ENCODE assay signal across 15 mouse cellular contexts in genomic region chr1:180257446-180257845, GRCm38 (mm10). TPM values are rescaled to one million over a fixed set of nuclear protein-coding genes. Genes with fewer than 3 reads are reported as not detected.
DNase-seq lines count a peak whose midpoint lies in the region; ATAC-seq and TF ChIP-seq lines count a peak whose summit lies in the region.
"Had no signal": no experiment of that assay in that cellular context is flagged by ENCODE, and none has a peak within 500 bp of the region (broad histone marks: within the 10 kb centered on the region; RNA-seq: fewer than 3 reads in every experiment).

No protein-coding gene starts in this region.

- no peak for ATAC-seq in liver, embryonic 14.5 days (ENCODE audit: insufficient read depth)
- no peak for ATAC-seq in midbrain, embryonic 11.5 days (ENCODE audit: low FRiP score)

- no peak for TF ChIP-seq EP300 in liver, embryonic 14.5 days (IDR thresholded peaks at IDR 0.05; ENCODE audit: low read depth)

- no peaks in the 10 kb centered on the region for H3K36me3 ChIP-seq in liver, embryonic 14.5 days (replicated peaks; ENCODE audit: control insufficient read depth, insufficient read depth, low read depth)
- H3K36me3 ChIP-seq in midbrain, embryonic 11.5 days (ENCODE audit: control insufficient read depth, insufficient read depth, low read length): no peaks in the 10 kb centered on the region
- H3K36me3 ChIP-seq: embryonic facial prominence, embryonic 12.5 days; forebrain, embryonic 12.5 days; heart, embryonic 13.5 days; hindbrain, embryonic 15.5 days had no signal

- no peak for TF ChIP-seq POLR2A in cerebellum, adult 2 months (IDR thresholded peaks at IDR 0.05; ENCODE audit: borderline replicate concordance, insufficient read depth, low read length)

- H3K9me3 ChIP-seq in liver, embryonic 14.5 days (ENCODE audit: control insufficient read depth, low read length): no peaks in the 10 kb centered on the region
- H3K9me3 ChIP-seq in midbrain, embryonic 11.5 days (ENCODE audit: control insufficient read depth, low read length): no peaks in the 10 kb centered on the region
- H3K9me3 ChIP-seq: embryonic facial prominence, embryonic 12.5 days; forebrain, embryonic 12.5 days; heart, embryonic 13.5 days; hindbrain, embryonic 15.5 days had no signal

- WGBS in cerebellum, adult 2 months: 93% methylated on average over 6 of the region's 6 CpGs
- WGBS in liver, embryonic 14.5 days (ENCODE audit: insufficient replicate concordance): 68% methylated on average over 6 of the region's 6 CpGs
- WGBS in midbrain, embryonic 11.5 days: 88% methylated on average over 6 of the region's 6 CpGs

- H3K4me1 ChIP-seq in cerebellum, adult 2 months (ENCODE audit: control insufficient read depth, insufficient read depth, low read length): no peaks in the 10 kb centered on the region
- H3K4me1 ChIP-seq in liver, embryonic 14.5 days (replicated peaks; ENCODE audit: control insufficient read depth in 2 of 2, insufficient read depth in 2 of 2, low read length in 1 of 2): peaks cover 62 to 69% of the 10 kb centered on the region in 2 experiments
- peaks cover 2% of the 10 kb centered on the region for H3K4me1 ChIP-seq in midbrain, embryonic 11.5 days (ENCODE audit: control insufficient read depth, insufficient read depth, low read length)

- no peak for TF ChIP-seq CTCF in cerebellum, adult 2 months (IDR thresholded peaks at IDR 0.05; ENCODE audit: borderline replicate concordance, insufficient read depth, low read depth, low read length)
- TF ChIP-seq CTCF in liver, embryonic 14.5 days (IDR thresholded peaks at IDR 0.05; ENCODE audit: low read depth): no peak

- H3K4me2 ChIP-seq in liver, embryonic 14.5 days (ENCODE audit: low read depth): peak overlapping the region; percentile 3
- no peak overlapping the region for H3K4me2 ChIP-seq in midbrain, embryonic 11.5 days

- H3K9ac ChIP-seq in liver, embryonic 14.5 days (replicated peaks): no peak overlapping the region
- H3K9ac ChIP-seq in midbrain, embryonic 11.5 days (ENCODE audit: low read length): no peak overlapping the region
- H3K9ac ChIP-seq: embryonic facial prominence, embryonic 12.5 days; forebrain, embryonic 12.5 days had no signal

- no peaks in the 10 kb centered on the region for H3K27me3 ChIP-seq in cerebellum, adult 2 months (ENCODE audit: control insufficient read depth, insufficient read depth, low read length)
- no peaks in the 10 kb centered on the region for H3K27me3 ChIP-seq in liver, embryonic 14.5 days (ENCODE audit: control insufficient read depth, insufficient read depth, low read length)
- peaks cover 9% of the 10 kb centered on the region for H3K27me3 ChIP-seq in midbrain, embryonic 11.5 days (ENCODE audit: control insufficient read depth, insufficient read depth, low read length)
- H3K27me3 ChIP-seq: hindbrain, embryonic 15.5 days had no signal

- peak; percentile 33 for DNase-seq in cerebellum, adult 9-11 months
- no peak for DNase-seq in cerebellum, adult 2 months
- DNase-seq in heart, adult 11 months: peak; percentile 82
- no peak for DNase-seq in heart, adult 8-10 months (ENCODE audit: low spot score)
- DNase-seq in liver, embryonic 14.5 days (ENCODE audit: low read depth in 3 of 3, low spot score in 3 of 3): no peak
- peak; percentile 12 for DNase-seq in naive thymus-derived CD4-positive, alpha-beta T cell, adult 2 months (ENCODE audit: low read depth)
- DNase-seq in midbrain, embryonic 11.5 days (ENCODE audit: low spot score, missing footprints): no peak
- DNase-seq: adrenal gland, postnatal 25 days; cerebellum, adult 8-10 months; gastrocnemius, postnatal 14 days; heart, postnatal 36 days had no signal

- H3K27ac ChIP-seq in cerebellum, adult 2 months (ENCODE audit: insufficient read depth, low read length): no peak overlapping the region
- H3K27ac ChIP-seq in liver, embryonic 14.5 days: no peak overlapping the region
- no peak overlapping the region for H3K27ac ChIP-seq in midbrain, embryonic 11.5 days (ENCODE audit: low read depth, low read length)
- H3K27ac ChIP-seq: forebrain, embryonic 12.5 days had no signal

- H3K4me3 ChIP-seq in cerebellum, adult 2 months (replicated peaks; ENCODE audit: insufficient read depth, low read depth, low read length): no peak overlapping the region
- no peak overlapping the region for H3K4me3 ChIP-seq in liver, embryonic 14.5 days (ENCODE audit: insufficient read depth in 1 of 2, low read depth in 2 of 2, low read length in 2 of 2)
- H3K4me3 ChIP-seq in midbrain, embryonic 11.5 days (ENCODE audit: low read depth, low read length): no peak overlapping the region

RNA-seq across cellular contexts. Expression of gene Psen2, which starts 5.8 kb away (rescaled TPM):
- 46.6 and 53.2 TPM in 2 replicates for polyA plus RNA-seq in cerebellum, adult 2 months (2012; rRNA removed)
- total RNA-seq in heart, adult 8-10 months (2022): 10 to 100 TPM; 14.7 to 16.0 (median 15.3) TPM
- 15.9 and 18.2 TPM in 2 replicates for polyA plus RNA-seq in liver, embryonic 14.5 days (2012; rRNA removed)
- polyA plus RNA-seq in liver, embryonic 14.5 days (2014; fragmentation: Nextera tagmentation; extraction: Ambion mirVana): 19.9 and 21.7 TPM in 2 replicates
- 5.2 and 5.4 TPM in 2 replicates for polyA plus RNA-seq in midbrain, embryonic 11.5 days (2014; fragmentation: Nextera tagmentation; extraction: Ambion mirVana)

RNA-seq across cellular contexts. Expression of gene Coq8a, which starts 58.0 kb away (rescaled TPM):
- polyA plus RNA-seq in cerebellum, adult 2 months (2012; rRNA removed): 51.2 and 56.0 TPM in 2 replicates
- 1,000 to 10,000 TPM in 1 of 4 experiments, 100 to 1,000 TPM in 3; 923 to 1,131 (median 957) TPM for total RNA-seq in heart, adult 8-10 months (2022)
- 3.8 and 4.1 TPM in 2 replicates for polyA plus RNA-seq in liver, embryonic 14.5 days (2012; rRNA removed)
- 14.3 and 16.2 TPM in 2 replicates for polyA plus RNA-seq in liver, embryonic 14.5 days (2014; fragmentation: Nextera tagmentation; extraction: Ambion mirVana)
- polyA plus RNA-seq in midbrain, embryonic 11.5 days (2014; fragmentation: Nextera tagmentation; extraction: Ambion mirVana): 0.93 and 1.8 TPM in 2 replicates

Comparison
In these comparisons a context has a peak if more than half of its experiments do, and no peak if none do; other contexts are left out.
1. DNase-seq: peak in cerebellum, adult 9-11 months (single experiment), heart, adult 11 months (single experiment) and naive thymus-derived CD4-positive, alpha-beta T cell, adult 2 months (single experiment); none in cerebellum, adult 2 months (0 of 2), heart, adult 8-10 months (single experiment), liver, embryonic 14.5 days (0 of 3) and midbrain, embryonic 11.5 days (single experiment).